Mouse (Mus musculus) ovary, postnatal 36 days (tissue): Measurements from ENCODE around the gene Gm1043.

Source experiments
- DNase-seq: peaks from one replicate; pipeline ENCODE4 v3.0.0; 2022; ENCODE audit warnings: low spot score, mixed read lengths

Gene Gm1043

GRCm38 (mm10) chr5:37085241-37085640 lies at the start of gene Gm1043:
Gene Gm1043, plus strand, starts transcription at chr5:37085370.
- no peak for DNase-seq

- DNase-seq = no peak
Measured at GRCm38 (mm10) chr5:37035896-37036295, 49.3 kb upstream of the Gm1043 start.

GRCm38 (mm10) chr5:37036884-37037283 lies 48.3 kb upstream of the Gm1043 start:
- no peak for DNase-seq

GRCm38 (mm10) chr5:37039908-37040307 lies 45.3 kb upstream of the Gm1043 start:
- no peak for DNase-seq

- DNase-seq = no peak
Measured at GRCm38 (mm10) chr5:37040711-37041110, 44.5 kb upstream of the Gm1043 start.

GRCm38 (mm10) chr5:37041651-37042050 lies 43.5 kb upstream of the Gm1043 start:
- no peak for DNase-seq

- DNase-seq = no peak
Measured at GRCm38 (mm10) chr5:37042934-37043333, 42.2 kb upstream of the Gm1043 start.

GRCm38 (mm10) chr5:37044793-37045192 lies 40.4 kb upstream of the Gm1043 start:
- DNase-seq = no peak

GRCm38 (mm10) chr5:37045582-37045981 lies 39.6 kb upstream of the Gm1043 start:
- DNase-seq = no peak

GRCm38 (mm10) chr5:37046791-37047190 lies 38.4 kb upstream of the Gm1043 start:
- no peak for DNase-seq

- no peak for DNase-seq
Measured at GRCm38 (mm10) chr5:37047206-37047915, 37.8 kb upstream of the Gm1043 start.

- DNase-seq = no peak
Measured at GRCm38 (mm10) chr5:37047992-37048391, 37.2 kb upstream of the Gm1043 start.

- DNase-seq = no peak
Measured at GRCm38 (mm10) chr5:37049111-37049510, 36.1 kb upstream of the Gm1043 start.

GRCm38 (mm10) chr5:37050521-37051373 lies 34.4 kb upstream of the Gm1043 start:
- DNase-seq = no peak

- no peak for DNase-seq
Measured at GRCm38 (mm10) chr5:37051374-37052100, 33.6 kb upstream of the Gm1043 start.

- DNase-seq = no peak
Measured at GRCm38 (mm10) chr5:37052846-37053245, 32.3 kb upstream of the Gm1043 start.

- DNase-seq = no peak
Measured at GRCm38 (mm10) chr5:37055789-37056188, 29.4 kb upstream of the Gm1043 start.

GRCm38 (mm10) chr5:37056471-37056870 lies 28.7 kb upstream of the Gm1043 start:
- DNase-seq = no peak

- no peak for DNase-seq
Measured at GRCm38 (mm10) chr5:37061612-37062011, 23.6 kb upstream of the Gm1043 start.

- DNase-seq = no peak
Measured at GRCm38 (mm10) chr5:37064454-37065449, 20.4 kb upstream of the Gm1043 start.
